Mouse (Mus musculus): ENCODE measurements around the gene Tinagl1. TPM values are rescaled to one million over a fixed set of nuclear protein-coding genes. Genes with fewer than 3 reads are reported as not detected.

Tinagl1 gene
- polyA plus RNA-seq, 1 experiment from 2014 or later, result 12.5 TPM

DNA sequence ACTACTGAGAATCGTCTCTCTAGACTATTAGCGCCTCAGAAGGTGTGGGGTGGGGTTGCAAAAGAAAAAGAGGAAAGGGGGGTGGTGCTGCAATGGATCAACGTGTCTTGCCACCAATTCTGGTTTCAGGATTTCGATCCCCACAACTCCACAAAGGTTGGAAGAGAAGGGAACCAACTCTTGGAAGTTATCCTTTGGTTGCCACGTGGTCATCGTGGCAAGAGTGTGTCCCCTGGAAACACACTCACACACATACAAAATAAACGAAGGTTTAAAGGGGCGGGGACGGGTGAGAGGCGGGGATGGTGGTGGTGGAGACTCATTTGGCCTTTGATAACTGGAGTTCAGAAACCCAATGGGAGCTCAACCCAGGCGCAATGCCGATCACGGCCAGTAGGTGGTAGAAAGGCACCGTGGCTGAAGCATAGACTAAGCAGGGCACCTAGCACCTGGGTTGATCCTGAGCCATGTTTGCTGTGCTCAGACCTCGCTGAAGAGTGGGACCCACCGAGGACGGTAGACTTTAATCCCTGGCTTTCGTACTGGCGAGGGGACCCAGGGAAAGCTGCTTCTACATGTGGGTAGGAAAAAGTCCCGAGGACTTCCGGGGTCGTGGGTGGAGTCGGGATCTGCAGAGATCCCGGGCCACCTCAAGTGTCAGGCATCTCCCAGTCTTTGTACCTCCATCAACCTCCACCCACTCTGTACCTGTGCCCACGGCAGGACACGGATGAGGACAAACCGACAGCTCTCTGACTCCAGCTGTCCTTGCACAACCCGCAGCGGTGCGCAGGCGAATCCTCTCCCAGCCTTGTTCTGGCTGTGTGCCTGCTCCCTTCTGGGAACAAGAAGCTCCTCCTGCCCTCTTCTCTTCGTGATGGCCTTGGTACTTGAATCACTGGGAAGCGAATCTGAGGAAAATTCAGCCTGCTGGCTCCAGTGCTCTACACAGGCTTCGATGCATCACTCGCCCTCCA is 24.1 kb upstream of the Tinagl1 start:
- whole genome bisulfite sequencing, result 18% methylated on average over 35 of the region's 35 CpGs
- no peaks in the 10 kb centered on the region for H3K27me3 ChIP-seq (replicated peaks; ENCODE audit: control insufficient read depth, insufficient read depth, low read length)
- H3K4me2 ChIP-seq (ENCODE audit: low read length), result peak overlapping the region; percentile 59
- H3K9me3 ChIP-seq (ENCODE audit: control insufficient read depth, low read length), result no peaks in the 10 kb centered on the region
- no peaks in the 10 kb centered on the region for H3K4me1 ChIP-seq (ENCODE audit: control insufficient read depth, insufficient read depth, low read depth, low read length)
- H3K9ac ChIP-seq (ENCODE audit: low read depth, low read length), result peak overlapping the region; percentile 50
- H3K36me3 ChIP-seq (ENCODE audit: control insufficient read depth, insufficient read depth, low read length), result no peaks in the 10 kb centered on the region
- H3K4me3 ChIP-seq (ENCODE audit: low read length), result peak overlapping the region; percentile 36
- no peak overlapping the region for H3K27ac ChIP-seq (ENCODE audit: low read depth, low read length)
- peak; percentile 86 for ATAC-seq

DNA sequence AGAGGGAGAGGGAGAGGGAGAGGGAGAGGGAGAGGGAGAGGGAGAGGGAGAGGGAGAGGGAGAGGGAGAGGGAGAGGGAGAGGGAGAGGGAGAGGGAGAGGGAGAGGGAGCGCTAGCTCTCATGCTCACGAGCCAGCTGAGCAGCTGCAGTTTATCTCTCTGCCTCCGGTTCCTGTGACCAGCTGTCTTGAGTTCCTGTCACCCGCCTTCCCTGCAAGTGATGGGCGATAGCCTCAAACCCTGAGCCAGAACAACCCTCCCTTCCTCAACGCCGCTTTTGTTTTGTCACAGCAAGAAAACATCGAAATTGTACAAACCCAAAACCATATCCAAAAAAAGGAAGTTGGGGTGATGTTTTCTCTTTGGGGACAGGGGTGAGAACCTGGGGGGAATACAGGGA is 21.6 kb upstream of the Tinagl1 start:
- no peak for ATAC-seq
- H3K27me3 ChIP-seq (replicated peaks; ENCODE audit: control insufficient read depth, insufficient read depth, low read length), result no peaks in the 10 kb centered on the region
- H3K4me1 ChIP-seq (ENCODE audit: control insufficient read depth, insufficient read depth, low read depth, low read length), result no peaks in the 10 kb centered on the region
- no peak overlapping the region for H3K4me2 ChIP-seq (ENCODE audit: low read length)
- no peaks in the 10 kb centered on the region for H3K9me3 ChIP-seq (ENCODE audit: control insufficient read depth, low read length)
- H3K4me3 ChIP-seq (ENCODE audit: low read length), result no peak overlapping the region
- no peak overlapping the region for H3K9ac ChIP-seq (ENCODE audit: low read depth, low read length)
- H3K27ac ChIP-seq (ENCODE audit: low read depth, low read length), result no peak overlapping the region
- no peaks in the 10 kb centered on the region for H3K36me3 ChIP-seq (ENCODE audit: control insufficient read depth, insufficient read depth, low read length)
- WGBS, result 79% methylated on average over 8 of the region's 8 CpGs

DNA sequence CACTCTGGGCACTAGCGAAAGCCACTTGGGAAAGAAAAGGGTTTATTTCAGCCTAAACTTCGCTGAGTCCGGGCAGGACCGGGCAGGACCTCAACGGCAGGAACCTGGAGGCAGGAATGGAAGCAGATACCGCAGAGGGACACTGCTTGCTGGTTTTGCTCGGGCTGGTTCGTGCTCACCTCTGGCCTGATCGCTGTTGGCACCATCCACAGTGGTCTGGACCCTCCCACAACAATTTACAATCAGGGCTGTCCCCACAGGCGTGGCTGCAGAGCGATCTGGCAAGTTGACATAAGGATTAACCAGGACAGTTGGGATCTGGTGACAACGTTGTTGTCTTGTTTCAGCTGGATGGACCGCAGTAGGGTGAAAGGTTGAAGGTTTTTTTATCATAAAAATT is 21.0 kb upstream of the Tinagl1 start:
- no peak for ATAC-seq
- Histone ChIP-seq H3K36me3 (ENCODE audit: control insufficient read depth, insufficient read depth, low read length) (no peaks in the 10 kb centered on the region), H3K27ac (ENCODE audit: low read depth, low read length) (no peak overlapping the region), H3K4me2 (ENCODE audit: low read length) (no peak overlapping the region), H3K4me1 (ENCODE audit: control insufficient read depth, insufficient read depth, low read depth, low read length) (no peaks in the 10 kb centered on the region), H3K27me3 (replicated peaks; ENCODE audit: control insufficient read depth, insufficient read depth, low read length) (no peaks in the 10 kb centered on the region), H3K9ac (ENCODE audit: low read depth, low read length) (no peak overlapping the region), H3K4me3 (ENCODE audit: low read length) (no peak overlapping the region), H3K9me3 (ENCODE audit: control insufficient read depth, low read length) (no peaks in the 10 kb centered on the region)
- WGBS, result 71% methylated on average over 13 of the region's 13 CpGs

DNA sequence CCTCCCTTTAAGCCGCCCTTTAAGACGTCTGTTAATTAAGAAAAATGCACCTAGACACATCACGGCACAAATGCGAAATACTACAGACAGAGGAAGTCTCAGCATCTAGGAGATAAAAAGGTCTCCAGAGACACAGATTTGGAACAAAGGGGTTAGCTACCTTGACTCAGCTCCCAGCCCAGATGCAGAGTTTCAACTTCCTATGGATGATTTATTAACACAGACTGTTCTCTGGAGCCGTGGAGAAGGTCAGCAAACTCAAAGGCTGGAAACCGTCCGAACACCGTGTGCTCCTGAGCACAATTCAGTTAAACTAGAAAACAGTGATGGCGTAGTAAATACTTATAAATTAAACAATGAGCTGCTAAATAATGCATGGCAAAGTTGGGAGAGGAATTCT is 17.3 kb upstream of the Tinagl1 start:
- WGBS, result 50% methylated on average over 9 of the region's 9 CpGs
- no peaks in the 10 kb centered on the region for H3K36me3 ChIP-seq (ENCODE audit: control insufficient read depth, insufficient read depth, low read length)
- no peaks in the 10 kb centered on the region for H3K4me1 ChIP-seq (ENCODE audit: control insufficient read depth, insufficient read depth, low read depth, low read length)
- H3K4me3 ChIP-seq (ENCODE audit: low read length), result no peak overlapping the region
- no peak overlapping the region for H3K4me2 ChIP-seq (ENCODE audit: low read length)
- no peaks in the 10 kb centered on the region for H3K27me3 ChIP-seq (replicated peaks; ENCODE audit: control insufficient read depth, insufficient read depth, low read length)
- ATAC-seq, result no peak
- no peaks in the 10 kb centered on the region for H3K9me3 ChIP-seq (ENCODE audit: control insufficient read depth, low read length)
- H3K9ac ChIP-seq (ENCODE audit: low read depth, low read length), result no peak overlapping the region
- no peak overlapping the region for H3K27ac ChIP-seq (ENCODE audit: low read depth, low read length)

DNA sequence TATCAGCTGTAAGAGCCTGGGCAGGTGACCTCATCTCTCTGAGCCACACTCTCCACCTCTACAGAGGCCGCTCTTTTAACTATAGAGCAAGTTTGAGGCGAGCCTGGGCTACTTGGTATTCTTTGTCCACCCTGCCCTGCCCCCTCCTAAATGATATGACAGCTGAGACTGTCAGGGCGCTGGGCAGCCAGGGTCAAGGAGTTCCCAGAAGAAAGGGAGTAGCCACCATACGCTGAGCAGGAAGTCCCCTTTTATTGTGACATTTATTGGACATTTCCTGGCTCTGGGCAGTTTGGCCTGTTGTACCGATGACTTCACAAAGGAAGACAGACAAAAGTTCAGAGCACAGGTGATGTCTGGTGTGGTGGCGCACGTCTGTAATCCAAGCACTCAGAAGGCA is 14.7 kb upstream of the Tinagl1 start:
- ATAC-seq, result no peak
- H3K4me2 ChIP-seq (ENCODE audit: low read length), result no peak overlapping the region
- no peak overlapping the region for H3K9ac ChIP-seq (ENCODE audit: low read depth, low read length)
- H3K36me3 ChIP-seq (ENCODE audit: control insufficient read depth, insufficient read depth, low read length), result no peaks in the 10 kb centered on the region
- no peaks in the 10 kb centered on the region for H3K9me3 ChIP-seq (ENCODE audit: control insufficient read depth, low read length)
- H3K4me3 ChIP-seq (ENCODE audit: low read length), result no peak overlapping the region
- no peaks in the 10 kb centered on the region for H3K4me1 ChIP-seq (ENCODE audit: control insufficient read depth, insufficient read depth, low read depth, low read length)
- whole genome bisulfite sequencing, result 73% methylated on average over 7 of the region's 7 CpGs
- no peak overlapping the region for H3K27ac ChIP-seq (ENCODE audit: low read depth, low read length)
- H3K27me3 ChIP-seq (replicated peaks; ENCODE audit: control insufficient read depth, insufficient read depth, low read length), result no peaks in the 10 kb centered on the region

DNA sequence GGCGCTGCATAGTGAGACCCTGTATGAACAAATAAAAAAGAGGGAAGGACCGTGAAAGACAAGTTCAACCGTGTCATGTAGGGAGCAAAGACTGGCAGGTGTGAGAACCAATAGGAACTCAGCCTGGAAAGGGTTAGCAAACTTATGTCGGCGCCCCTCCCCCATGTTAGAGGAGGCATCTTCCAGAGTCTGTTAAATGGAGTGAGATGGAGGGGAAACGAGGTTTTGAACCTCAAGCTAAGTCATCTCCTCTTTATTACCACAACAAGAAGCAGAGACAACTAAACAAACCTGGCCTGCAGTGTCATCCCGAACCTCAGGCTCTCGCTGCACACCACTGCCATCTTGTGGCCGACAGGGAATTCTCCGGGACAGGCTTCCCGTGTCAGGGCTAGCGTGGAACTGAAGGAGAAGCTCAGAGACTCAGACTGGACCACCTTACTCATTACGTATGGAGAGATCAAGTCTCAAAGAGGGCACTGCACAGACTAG is 13.9 kb upstream of the Tinagl1 start:
- no peak overlapping the region for H3K27ac ChIP-seq (ENCODE audit: low read depth, low read length)
- no peaks in the 10 kb centered on the region for H3K36me3 ChIP-seq (ENCODE audit: control insufficient read depth, insufficient read depth, low read length)
- peak; percentile 83 for ATAC-seq
- H3K4me2 ChIP-seq (ENCODE audit: low read length), result peak overlapping the region; percentile 39
- no peak overlapping the region for H3K4me3 ChIP-seq (ENCODE audit: low read length)
- H3K4me1 ChIP-seq (ENCODE audit: control insufficient read depth, insufficient read depth, low read depth, low read length), result no peaks in the 10 kb centered on the region
- H3K9ac ChIP-seq (ENCODE audit: low read depth, low read length), result no peak overlapping the region
- no peaks in the 10 kb centered on the region for H3K27me3 ChIP-seq (replicated peaks; ENCODE audit: control insufficient read depth, insufficient read depth, low read length)
- no peaks in the 10 kb centered on the region for H3K9me3 ChIP-seq (ENCODE audit: control insufficient read depth, low read length)
- WGBS, result 3% methylated on average over 13 of the region's 13 CpGs

DNA sequence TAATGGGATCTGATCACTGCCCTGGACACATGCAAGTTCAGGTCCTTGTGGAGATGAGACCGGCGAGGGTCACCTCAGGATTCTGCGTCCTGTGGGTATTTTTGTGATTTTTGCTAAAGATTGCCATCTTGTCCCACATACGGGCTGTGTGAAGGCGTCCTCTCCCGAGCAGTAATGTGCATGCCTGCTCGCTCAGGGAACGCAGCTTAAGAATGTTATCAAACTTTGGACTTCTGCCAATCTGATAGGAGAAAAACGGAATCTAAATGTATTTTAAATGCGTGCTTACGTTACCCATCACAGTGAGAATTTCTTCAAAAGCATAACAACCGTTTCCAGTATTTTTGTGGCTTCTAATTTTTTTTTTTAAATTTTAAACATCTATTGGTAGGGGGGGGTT is 12.0 kb upstream of the Tinagl1 start:
- no peaks in the 10 kb centered on the region for H3K27me3 ChIP-seq (replicated peaks; ENCODE audit: control insufficient read depth, insufficient read depth, low read length)
- H3K4me1 ChIP-seq (ENCODE audit: control insufficient read depth, insufficient read depth, low read depth, low read length), result no peaks in the 10 kb centered on the region
- no peak overlapping the region for H3K27ac ChIP-seq (ENCODE audit: low read depth, low read length)
- H3K4me3 ChIP-seq (ENCODE audit: low read length), result no peak overlapping the region
- H3K9me3 ChIP-seq (ENCODE audit: control insufficient read depth, low read length), result no peaks in the 10 kb centered on the region
- ATAC-seq, result no peak
- no peak overlapping the region for H3K4me2 ChIP-seq (ENCODE audit: low read length)
- H3K9ac ChIP-seq (ENCODE audit: low read depth, low read length), result no peak overlapping the region
- 80% methylated on average over 12 of the region's 12 CpGs for WGBS
- H3K36me3 ChIP-seq (ENCODE audit: control insufficient read depth, insufficient read depth, low read length), result no peaks in the 10 kb centered on the region

DNA sequence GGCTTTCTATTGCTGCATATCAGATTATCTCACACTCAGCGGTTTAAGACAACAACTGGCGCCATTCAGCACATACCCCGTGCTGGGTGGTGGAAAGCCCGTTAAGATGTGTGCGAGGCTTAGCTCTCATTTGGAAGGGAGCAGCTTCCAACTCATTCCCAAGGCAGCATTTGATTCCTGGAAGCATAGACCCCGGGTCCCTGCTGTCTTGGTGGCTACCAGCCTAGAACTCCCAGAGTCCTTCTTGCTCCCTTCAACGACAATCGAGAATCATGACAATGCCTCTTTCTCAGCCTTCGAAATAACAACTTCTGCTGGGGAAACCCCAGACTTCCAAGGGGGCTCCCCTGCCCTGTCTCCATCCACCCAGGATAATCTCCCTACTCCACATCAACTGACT is 11.5 kb upstream of the Tinagl1 start:
- Histone ChIP-seq H3K9me3 (ENCODE audit: control insufficient read depth, low read length) (no peaks in the 10 kb centered on the region), H3K4me1 (ENCODE audit: control insufficient read depth, insufficient read depth, low read depth, low read length) (no peaks in the 10 kb centered on the region), H3K4me3 (ENCODE audit: low read length) (no peak overlapping the region), H3K4me2 (ENCODE audit: low read length) (no peak overlapping the region), H3K27ac (ENCODE audit: low read depth, low read length) (no peak overlapping the region), H3K9ac (ENCODE audit: low read depth, low read length) (no peak overlapping the region), H3K36me3 (ENCODE audit: control insufficient read depth, insufficient read depth, low read length) (no peaks in the 10 kb centered on the region), H3K27me3 (replicated peaks; ENCODE audit: control insufficient read depth, insufficient read depth, low read length) (no peaks in the 10 kb centered on the region)
- no peak for ATAC-seq
- 75% methylated on average over 9 of the region's 9 CpGs for WGBS

DNA sequence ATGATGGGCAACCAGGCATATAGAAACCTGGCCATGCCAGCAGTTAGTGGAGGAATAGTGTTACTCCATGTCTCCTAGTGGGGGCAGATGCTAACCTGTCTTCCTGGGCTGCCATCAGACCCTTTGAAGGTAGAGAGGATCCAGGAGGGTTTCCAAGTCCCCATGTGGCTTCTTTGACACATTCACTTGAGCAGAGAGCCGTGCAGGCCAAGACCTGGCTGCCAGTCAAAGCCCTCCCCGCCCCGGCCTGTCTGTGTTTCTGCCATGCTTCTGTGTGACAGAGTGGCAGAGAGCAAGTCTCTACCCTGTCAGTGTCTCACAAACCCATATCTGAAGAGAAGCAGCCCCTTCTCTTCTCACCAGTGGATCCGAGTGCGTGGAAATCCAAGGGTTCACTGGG is 9.0 kb upstream of the Tinagl1 start:
- WGBS, result 86% methylated on average over 5 of the region's 5 CpGs
- no peak for ATAC-seq
- Histone ChIP-seq H3K36me3 (ENCODE audit: control insufficient read depth, insufficient read depth, low read length) (no peaks in the 10 kb centered on the region), H3K4me2 (ENCODE audit: low read length) (no peak overlapping the region), H3K27me3 (replicated peaks; ENCODE audit: control insufficient read depth, insufficient read depth, low read length) (no peaks in the 10 kb centered on the region), H3K27ac (ENCODE audit: low read depth, low read length) (no peak overlapping the region), H3K9me3 (ENCODE audit: control insufficient read depth, low read length) (no peaks in the 10 kb centered on the region), H3K9ac (ENCODE audit: low read depth, low read length) (no peak overlapping the region), H3K4me1 (ENCODE audit: control insufficient read depth, insufficient read depth, low read depth, low read length) (no peaks in the 10 kb centered on the region), H3K4me3 (ENCODE audit: low read length) (no peak overlapping the region)

Measured in hindbrain, embryonic 16.5 days (tissue).